Mouse (Mus musculus) layer of hippocampus, adult 11-12 months (tissue): ENCODE measurements at regions not wholly inside any gene's neighbourhood (a gene's known extent, or its start where the extent isn't known, plus 50 kb on each side); places are given as distances from the start of the nearest gene placed in this dataset.

Experiments
- DNase-seq: peaks from one replicate; pipeline ENCODE4 v3.0.0; 2022; ENCODE audit warnings: low spot score

DNA sequence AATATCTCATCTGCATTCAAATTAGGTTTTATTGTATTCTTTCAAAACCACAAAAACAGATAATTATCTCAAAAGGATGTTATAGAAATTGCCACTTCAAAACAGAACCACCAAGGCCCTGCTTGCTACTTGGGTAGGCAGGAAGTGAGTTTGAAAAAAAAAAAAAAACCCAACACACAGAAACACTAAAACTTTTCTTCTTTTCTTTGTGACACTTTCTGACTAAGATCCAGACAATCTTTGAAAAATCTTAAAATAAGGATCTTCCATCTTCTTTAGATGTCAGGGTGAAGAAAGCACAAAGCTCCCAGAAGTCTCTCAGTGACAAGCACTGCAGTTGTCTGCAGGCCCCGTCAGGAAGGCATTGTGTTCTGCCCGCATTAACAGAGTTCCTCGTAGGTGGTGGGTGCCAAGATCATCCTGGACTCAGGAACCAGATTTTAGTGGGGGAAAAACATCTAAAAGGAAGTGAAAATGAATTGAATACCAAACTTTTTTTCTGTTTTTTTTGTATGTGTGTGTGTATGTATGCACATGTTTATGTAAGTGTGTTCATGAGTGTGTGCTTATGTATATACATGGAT is 154.0 kb downstream of the Dusp6 start:
- DNase-seq, result no peak

DNA sequence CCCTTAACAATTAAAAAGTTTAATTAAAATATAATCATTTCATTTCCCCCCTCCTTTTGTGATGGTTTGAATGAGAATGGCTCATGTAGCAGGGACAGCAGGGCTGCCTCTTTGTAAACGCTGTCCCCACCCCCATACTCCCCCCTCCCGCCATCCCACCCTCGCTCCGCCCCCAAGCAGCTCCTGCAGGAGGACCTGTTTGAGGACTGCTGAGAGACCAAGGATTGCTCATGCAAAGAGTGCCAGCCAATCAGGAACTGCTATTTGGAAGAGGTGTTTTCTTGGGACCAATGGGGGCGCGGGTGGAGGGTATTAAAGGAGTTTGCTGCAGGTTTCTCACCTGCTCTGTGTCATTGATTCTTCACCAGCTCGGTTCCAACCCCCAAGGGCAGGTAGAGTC is 154.6 kb downstream of the Dusp6 start:
- DNase-seq, result no peak

DNA sequence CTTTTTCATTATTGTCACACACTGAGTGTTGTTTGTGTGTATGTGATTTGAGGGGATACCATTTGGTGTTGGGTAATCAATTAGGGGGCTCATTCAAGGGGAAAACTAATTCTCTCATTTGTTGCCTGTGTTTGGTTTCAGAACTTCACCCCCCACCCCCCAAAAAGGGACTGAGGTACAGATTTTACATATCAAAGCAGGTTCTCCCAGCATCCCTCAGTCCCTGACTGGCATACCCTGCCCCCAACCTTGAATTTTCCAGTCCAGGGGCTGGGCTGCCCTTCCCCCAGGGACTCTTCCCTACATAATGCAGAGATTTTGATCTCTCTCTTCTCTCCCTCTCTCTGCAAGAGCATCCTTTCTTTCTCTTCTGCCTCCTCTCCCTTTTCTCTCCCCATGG is 155.5 kb downstream of the Dusp6 start:
- DNase-seq, result no peak

DNA sequence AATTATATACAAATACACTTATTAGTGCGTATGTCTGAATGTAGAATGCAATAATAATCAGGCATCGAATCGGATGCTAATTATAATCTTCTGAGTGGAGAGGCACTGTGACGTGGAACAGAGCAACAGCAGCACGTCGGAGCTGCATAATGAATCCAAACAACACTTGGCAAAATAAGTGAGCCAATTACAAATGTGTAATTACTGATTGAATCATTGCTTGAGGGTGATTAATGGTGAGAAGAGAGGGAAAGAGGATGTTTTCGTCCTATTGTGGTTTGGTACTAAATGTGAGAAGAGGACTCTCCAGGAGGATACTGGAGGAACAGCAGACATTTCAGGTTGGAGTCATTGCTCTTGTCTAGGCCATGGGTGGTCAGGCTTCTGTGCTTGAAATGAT is 156.5 kb downstream of the Dusp6 start:
- no peak for DNase-seq

DNA sequence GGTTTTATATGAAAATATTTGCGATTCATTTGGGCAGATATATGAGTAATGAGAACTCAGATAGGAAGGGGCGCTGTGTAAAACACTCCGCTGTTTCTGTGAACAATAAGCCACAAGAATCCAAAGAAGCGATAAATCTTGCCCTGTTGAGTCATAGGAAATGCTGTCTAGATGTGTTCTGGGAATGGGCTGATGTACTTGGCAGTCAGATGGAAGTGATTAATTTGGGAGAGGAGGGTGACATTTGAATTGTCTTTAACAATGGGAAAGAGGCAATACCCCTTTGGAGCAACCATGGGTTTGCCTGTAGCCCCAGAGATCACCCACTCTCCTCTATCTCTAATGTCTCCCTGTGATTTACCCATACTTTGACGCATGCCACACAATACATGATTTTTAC is 160.4 kb downstream of the Dusp6 start:
- no peak for DNase-seq

DNA sequence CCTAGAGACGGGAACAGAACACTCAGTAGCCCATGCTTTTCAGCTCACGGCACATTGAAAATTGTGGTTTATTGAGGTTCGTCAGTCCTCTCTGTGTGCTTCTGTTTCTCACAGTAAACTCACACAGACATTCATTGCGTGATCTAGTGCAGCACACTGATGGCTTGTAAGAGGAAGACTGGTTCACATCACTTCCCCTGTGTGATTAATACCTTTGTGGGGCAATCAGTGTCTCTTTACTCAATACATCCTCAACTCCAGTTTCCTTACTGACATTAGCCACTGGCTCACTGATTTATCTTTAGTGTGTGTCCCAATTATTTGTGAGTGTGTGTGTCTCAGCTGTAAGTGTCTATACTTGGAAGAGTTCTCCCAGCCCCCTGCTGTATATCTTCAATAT is 162.2 kb downstream of the Dusp6 start:
- no peak for DNase-seq

DNA sequence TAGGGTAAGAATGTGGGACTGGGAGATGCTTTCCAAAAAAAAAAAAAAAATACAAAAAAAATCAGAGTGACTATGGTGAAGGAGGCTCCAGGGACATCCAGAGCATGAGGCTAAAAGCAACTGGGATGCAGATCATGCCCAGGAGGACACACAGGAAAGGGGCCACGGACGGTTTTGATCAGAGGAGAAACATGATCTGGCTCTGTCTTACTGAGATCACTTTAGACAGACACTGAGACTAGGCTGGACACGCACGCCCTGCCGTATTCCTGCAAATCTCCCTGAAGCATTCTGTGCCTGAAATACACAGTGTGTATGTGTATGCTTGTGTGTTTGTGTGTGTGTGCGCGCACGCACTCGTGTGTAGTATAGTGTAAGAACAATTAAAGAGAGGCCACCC is 167.1 kb downstream of the Dusp6 start:
- DNase-seq, result no peak

DNA sequence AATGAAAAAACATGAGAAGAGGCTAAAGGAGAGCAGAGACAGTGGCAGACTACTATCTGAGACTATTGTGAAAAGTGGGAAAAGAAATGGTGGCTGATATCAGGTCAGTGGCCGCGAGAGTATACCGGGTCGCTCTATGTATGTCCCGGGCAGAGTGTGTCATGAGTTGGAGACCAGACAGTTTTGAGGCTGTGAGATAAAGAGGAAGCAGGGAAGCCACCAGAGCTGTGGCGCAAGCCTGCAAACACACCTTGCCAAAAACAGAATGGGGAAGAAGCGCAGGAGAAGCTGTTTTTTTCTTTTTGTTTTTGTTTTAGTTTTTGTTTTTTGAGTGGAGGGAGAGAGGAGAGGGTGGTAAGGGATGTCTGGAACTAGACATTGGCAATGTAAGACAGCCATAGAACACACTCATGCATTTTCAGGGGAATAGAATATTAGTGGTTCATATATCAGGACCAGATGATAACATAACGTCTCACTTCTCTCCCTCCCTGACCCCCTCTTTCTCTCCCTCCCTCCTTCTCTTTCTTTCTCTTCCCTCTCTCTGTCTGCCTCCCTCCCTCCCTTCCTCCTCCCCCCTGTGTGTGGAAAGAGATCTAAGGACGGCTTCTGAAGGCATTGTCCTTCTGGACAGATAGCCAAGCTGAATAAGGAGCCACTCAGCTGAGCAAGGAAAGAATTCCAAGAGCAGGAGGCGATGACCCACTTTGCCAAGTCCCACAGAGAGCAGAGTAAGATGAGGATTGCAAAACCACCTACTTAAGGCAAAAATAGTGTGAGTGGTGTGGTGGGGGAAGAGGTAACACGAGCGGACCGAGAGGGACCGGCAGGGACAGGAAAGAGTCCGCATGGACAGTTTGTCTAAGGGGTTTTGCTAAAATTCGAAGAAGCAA is 167.9 kb downstream of the Dusp6 start:
- peak; percentile 52 for DNase-seq

DNA sequence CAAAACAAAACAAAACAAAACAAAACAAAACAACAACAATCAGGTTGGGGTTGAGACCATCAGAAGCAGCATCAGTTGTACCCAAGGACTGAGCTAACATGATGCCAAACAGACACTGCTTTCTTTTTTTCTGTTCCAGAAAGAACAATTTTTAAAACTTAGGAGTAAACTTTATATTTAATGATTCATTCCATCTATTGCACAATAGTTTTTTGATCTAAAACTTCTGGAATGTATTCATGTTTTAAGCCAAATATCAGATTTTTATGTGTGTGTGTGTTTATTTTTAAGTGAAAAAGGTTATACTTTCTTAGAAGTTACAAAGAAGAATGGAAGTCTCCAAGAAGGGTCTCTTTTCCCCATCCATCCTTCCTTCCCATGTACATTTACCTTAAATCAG is 174.0 kb downstream of the Dusp6 start:
- no peak for DNase-seq

DNA sequence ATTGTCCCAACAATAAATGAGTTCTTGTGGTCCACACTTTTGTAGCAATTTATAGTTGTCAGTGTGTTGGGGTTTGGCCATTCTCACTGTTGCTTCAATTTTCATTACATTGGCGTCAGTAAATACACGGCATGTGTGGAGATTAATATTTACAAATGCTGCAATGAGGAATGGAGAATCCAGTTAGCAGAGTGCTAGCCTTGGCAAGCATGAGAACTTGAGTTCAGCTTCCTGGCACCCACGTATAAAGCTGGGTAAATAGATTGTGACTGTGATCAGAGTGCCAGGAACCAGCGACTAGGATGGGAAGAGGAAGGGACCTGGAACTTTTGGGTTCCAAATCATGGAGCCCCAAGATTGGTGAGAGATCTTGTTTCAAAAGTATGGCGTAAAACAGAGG is 177.1 kb downstream of the Dusp6 start:
- DNase-seq, result no peak

DNA sequence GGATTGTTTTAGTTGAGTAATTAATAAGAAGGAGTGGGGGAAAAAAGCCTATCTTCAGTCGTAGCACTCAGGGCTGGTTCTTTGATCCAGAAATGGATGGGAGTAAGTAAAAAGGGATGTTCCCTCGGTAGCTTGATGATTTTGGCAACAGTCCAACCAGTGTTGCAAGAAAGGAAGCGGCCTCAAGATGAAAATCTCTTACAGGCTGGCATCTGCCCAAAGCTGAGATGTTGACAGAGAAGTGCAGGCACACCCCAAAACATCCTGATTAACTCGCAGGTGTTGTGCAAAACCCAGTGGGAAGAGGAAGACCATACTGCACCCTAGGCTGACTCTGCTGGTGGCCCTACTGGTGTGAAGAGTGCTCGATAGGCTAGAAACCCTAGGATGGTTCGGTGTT is 178.0 kb downstream of the Dusp6 start:
- peak; percentile 71 for DNase-seq

DNA sequence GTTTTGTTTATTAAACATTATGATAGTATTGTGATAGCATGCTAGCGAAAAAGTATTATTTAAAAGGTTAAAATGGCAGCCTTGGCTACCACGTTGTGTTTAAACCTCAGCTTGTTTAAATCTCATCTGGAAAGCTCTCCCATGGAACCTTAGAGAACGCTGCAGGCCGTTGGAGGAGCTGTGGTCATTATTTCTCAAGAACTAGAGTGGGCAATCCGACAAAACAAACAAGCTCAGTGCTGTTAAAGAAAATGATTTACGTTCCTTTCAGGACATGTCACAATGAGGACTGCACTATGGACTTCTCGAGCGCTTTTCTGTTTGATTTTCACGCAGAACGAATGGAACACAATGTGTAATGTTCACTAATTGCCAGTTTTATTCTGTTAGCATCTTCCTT is 178.9 kb downstream of the Dusp6 start:
- no peak for DNase-seq

DNA sequence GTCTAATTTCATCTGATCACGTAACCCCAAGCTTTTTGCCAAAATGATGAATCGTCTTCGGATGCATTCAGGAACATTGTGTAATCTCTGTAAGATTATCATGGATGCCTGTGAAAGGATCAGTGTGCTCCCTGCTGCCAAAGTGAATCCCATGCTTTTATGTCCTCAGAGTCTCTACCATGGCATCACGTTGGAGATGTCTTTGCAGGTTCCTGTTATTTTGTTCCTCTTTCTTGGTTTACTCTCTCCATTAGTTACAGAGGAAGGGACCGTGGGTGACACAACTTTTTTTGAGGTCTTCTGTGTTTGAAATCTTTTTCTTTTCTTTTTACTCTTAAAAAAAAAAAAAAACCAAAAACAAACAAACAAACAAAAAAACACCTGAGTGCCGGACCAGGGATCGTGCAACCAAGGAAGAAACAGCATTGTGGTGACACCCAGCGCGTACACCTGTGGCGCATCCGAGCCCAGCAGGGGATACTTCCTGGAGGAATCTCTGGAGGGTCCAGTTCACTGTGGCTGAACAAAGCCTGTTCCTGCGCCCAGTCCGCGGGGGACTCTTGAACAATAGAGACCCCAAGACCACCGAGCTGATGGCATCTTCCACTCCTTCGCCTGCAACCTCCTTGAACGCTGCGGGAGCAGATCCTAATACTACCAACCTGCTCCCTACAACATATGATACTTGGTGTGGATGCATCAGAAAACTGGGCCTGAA is 180.6 kb downstream of the Dusp6 start:
- DNase-seq, result no peak

DNA sequence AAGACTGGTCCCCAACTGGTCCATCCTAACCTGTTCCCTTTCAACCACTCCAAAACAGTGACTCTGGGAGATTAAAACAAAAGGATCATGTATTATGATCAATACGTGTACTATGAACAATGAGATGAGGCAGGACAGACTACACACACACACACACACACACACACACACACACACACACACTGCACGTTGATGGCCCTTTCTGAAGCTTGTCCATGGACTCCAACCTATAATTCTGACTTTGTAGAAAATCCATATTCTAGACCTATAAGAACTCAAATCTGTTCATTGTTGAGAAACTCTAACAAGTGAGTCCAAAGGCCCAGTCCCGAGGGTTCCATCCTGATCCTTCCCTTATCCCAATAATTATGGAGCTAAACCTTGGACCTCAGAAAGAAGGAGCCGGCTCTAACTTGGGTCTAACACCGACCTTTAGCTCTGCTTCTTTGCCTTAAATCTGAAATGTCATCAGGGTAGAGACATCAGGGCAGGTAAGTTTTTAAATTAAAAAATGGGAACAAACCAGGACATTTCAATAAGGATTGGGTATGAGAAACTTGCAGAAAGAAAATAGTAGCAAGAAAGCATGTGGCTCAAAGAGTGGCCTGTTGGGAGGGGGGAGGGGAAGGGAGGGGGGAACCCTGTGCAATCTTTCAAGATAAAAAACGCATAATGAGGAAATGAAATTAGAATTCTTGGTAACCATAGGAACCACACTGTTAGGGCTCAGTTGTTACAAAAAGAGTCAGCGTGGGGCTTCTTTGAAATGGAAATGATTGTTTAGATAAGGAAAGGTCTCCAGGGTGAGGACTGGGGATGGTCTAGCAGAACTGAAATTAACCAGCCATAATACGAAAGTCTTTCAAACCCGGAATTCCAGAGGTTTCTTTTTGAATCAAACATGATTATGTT is 187.9 kb downstream of the Dusp6 start:
- DNase-seq, result no peak

DNA sequence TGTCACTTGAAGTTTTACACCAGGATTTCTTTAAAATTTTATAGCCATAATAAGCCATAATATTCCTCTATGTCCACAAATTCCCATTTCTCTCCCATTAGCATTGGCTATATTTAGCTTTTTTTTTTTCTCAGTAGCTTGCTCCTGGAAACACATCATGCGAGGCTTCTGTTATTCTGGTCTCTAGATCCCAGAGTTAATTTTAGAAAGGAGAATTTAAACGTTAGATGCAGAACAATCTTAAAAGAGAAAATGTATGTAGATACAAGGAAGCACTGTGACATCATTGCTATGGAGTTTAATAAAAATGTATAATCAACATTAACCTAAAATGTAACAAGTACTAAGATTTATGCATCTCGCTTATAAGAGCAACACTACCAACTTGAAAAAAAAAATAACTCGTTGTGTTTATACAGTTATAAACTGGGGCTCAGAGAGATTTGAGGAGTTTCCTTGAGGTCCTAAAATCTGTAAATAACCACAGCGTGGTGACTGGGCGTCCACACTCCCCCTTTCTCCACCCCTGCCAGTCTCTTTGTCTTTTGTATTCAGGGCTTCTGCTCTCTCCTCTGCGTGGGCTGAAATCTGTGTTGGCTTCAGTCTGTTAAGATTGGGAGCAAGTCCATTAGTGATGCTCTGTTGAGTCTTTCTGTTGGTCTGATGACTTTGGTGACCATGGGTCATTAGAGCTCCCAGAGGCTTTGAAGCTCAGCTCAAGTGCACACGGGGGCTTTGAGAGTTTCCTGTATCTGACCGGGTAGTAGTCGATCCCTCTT is 188.8 kb downstream of the Dusp6 start:
- no peak for DNase-seq

DNA sequence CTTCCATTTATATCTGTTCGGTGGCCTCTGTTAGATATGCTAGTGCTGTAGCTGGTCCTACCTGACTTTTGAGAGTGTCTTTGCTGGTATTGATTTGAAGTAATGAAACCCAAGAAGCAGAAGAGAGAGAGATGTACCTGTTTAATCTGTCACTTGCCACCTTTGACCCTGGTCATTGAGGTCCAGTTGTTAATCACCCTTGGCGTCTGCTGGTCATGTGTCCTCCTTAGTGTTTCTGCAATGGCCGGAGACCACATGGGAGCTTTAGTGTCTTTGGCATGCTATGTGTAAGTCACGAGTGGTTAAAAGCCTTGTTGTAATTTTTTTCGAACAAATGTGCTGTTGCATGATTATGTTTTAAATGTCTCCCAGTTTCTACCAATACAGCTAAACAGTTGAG is 193.1 kb downstream of the Dusp6 start:
- no peak for DNase-seq

DNA sequence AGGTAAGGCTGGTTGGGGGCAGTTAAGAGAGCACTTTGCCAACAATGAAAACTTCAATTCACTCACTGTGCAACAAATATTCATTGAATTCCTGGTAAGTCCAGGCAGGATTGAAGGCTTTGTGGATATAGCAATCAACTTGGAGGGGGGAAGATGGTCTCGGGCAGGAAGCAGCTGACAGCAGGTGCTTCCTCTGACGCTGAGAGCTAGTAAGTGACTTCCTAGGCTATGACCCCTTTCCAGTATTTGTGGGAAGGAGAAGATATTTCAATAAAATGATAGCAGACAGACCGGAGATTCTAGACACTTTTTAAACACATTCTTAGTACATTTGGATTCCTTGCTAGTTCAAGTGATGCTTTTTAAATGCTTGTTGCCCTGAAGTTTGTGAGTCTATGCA is 195.0 kb downstream of the Dusp6 start:
- no peak for DNase-seq

DNA sequence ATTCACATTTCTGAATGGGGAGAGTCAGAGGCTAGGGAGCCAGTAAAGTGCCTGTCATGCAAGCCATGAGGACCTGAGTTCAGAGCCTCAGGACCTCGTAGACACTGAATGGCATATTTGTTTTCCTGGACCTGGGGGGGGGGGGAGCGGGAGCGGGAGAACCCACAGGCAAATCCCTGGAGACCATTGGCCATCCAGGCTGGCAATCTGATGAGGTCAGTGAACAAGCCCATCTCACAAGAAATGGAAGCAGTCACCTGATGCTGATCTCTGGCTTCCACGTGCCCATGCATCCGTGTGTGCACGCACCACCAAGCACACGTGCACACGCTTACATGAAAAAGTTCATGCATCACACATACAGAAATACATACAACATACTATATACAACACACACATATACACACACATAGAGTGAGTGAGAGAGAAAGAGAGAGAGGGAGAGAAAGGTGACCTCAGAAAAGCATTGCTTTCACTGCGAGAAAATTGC is 196.2 kb downstream of the Dusp6 start:
- no peak for DNase-seq

DNA sequence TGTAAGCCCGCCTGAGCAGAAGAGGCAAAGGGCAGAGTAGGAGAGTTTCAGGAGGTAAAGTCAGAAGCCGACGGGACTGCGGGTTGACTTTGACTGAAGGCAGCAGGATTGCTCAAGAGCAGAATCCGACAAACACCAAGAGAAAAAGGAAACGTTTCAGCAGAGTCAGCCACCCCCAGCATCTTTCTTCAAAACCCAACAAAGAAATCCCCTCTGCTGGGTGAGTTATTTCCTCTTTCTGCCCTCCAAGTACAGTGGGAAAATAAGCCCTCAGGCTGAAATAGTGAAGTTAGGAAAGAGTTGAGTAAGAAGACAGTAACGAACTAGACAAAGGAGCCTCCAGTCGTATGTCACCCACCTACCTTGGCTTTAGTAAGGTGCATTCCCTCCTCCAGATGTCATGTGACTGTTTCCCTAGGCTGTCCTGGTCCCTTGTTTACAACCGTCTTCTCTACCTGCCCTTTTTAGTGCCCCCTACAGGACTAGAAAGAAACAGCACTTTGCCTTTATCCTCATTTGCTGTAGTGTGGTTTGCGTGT is 196.9 kb downstream of the Dusp6 start:
- DNase-seq, result peak; percentile 63

DNA sequence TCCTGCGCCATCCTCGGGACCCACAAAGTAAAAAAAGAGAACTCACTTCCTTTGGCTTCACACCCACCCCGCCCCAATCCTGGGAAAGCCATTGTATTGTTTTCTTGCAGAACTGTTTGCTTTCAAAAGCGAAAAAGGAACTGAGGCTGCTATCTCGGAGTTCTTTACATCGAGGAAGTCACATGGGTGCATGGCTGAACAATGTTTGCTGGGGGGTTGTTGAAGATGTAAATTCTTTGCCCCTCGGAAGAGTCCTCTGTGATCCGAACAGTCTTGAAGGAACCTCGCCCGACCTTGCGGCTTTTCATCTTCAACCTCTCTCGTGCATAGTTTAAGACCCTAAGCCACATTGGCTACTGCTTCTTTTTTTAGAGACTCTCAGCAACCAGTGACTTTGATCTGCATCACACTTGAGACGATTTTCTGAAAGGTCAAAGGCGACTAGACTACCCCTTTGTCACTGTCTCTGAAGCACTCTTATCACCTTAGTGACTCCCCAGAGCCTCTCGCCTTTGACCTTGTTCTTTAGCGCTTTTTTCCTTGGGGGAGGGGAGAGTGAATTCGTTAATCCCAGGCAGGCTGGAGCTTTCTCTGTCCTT is 197.9 kb downstream of the Dusp6 start:
- peak; percentile 37 for DNase-seq
